Mouse (Mus musculus) liver, adult 2 months (tissue): ENCODE results near the gene Ak5.

ENCODE experiments used
- CTCF ChIP-seq: fragments of 200-500 bp; IDR thresholded peaks from 2 replicates; pipeline ENCODE4 v1.5.1; 2011; ENCODE audit warnings: low read depth, low read length, control low read depth
- POLR2A ChIP-seq: fragments of 200-500 bp; IDR thresholded peaks from 2 replicates; pipeline ENCODE4 v1.6.1; 2011; ENCODE audit warnings: low read length, control low read depth; ENCODE audit not compliant: insufficient read depth; ENCODE audit errors: extremely low read depth

GRCm38 (mm10) chr3:152468032-152468431, 200.1 kb downstream of the Ak5 start:
- TF ChIP-seq CTCF (no peak), POLR2A (no peak)
